In genomic region chr2:172936844-172937243, GRCm38 (mm10) we compare ENCODE assay signal across 10 mouse cellular contexts. TPM values are rescaled to one million over a fixed set of nuclear protein-coding genes. Genes with fewer than 3 reads are reported as not detected.
A peak's percentile ranks its signal among the peaks of the same experiment; 100 is the strongest.
DNase-seq lines count a peak whose midpoint lies in the region; ATAC-seq lines count a peak whose summit lies in the region.
"Had no signal": no experiment of that assay in that cellular context is flagged by ENCODE, and none has a peak within 500 bp of the region (broad histone marks: within the 10 kb centered on the region; RNA-seq: fewer than 3 reads in every experiment).

No protein-coding gene starts in this region.

- no peaks in the 10 kb centered on the region for H3K36me3 ChIP-seq in intestine, embryonic 14.5 days (ENCODE audit: control insufficient read depth, insufficient read depth, low read length)
- no peaks in the 10 kb centered on the region for H3K36me3 ChIP-seq in intestine, embryonic 16.5 days (ENCODE audit: control insufficient read depth, insufficient read depth, low read length)
- no peaks in the 10 kb centered on the region for H3K36me3 ChIP-seq in embryonic facial prominence, embryonic 15.5 days
- H3K36me3 ChIP-seq in limb, embryonic 10.5 days, result no peaks in the 10 kb centered on the region
- H3K36me3 ChIP-seq in neural tube, embryonic 15.5 days, result no peaks in the 10 kb centered on the region
- H3K36me3 ChIP-seq in liver, embryonic 11.5 days (ENCODE audit: control insufficient read depth, insufficient read depth, low read length), result no peaks in the 10 kb centered on the region

- no peaks in the 10 kb centered on the region for H3K9me3 ChIP-seq in intestine, embryonic 14.5 days (ENCODE audit: control insufficient read depth, low read length)
- no peaks in the 10 kb centered on the region for H3K9me3 ChIP-seq in intestine, embryonic 16.5 days (ENCODE audit: control insufficient read depth, low read length)
- H3K9me3 ChIP-seq in embryonic facial prominence, embryonic 15.5 days (replicated peaks), result no peaks in the 10 kb centered on the region
- H3K9me3 ChIP-seq in limb, embryonic 10.5 days (replicated peaks), result no peaks in the 10 kb centered on the region
- H3K9me3 ChIP-seq in neural tube, embryonic 15.5 days (replicated peaks), result no peaks in the 10 kb centered on the region
- H3K9me3 ChIP-seq in liver, embryonic 11.5 days (ENCODE audit: control insufficient read depth, low read length), result no peaks in the 10 kb centered on the region

- 70% methylated on average over 5 of the region's 5 CpGs for WGBS in intestine, embryonic 14.5 days
- WGBS in intestine, embryonic 16.5 days, result 71% methylated on average over 5 of the region's 5 CpGs
- 35% methylated on average over 5 of the region's 5 CpGs for WGBS in embryonic facial prominence, embryonic 15.5 days
- 13% methylated on average over 5 of the region's 5 CpGs for WGBS in limb, embryonic 10.5 days
- whole genome bisulfite sequencing in neural tube, embryonic 15.5 days, result 43% methylated on average over 5 of the region's 5 CpGs
- 51% methylated on average over 5 of the region's 5 CpGs for WGBS in liver, embryonic 11.5 days

- H3K27me3 ChIP-seq in intestine, embryonic 14.5 days (replicated peaks; ENCODE audit: control insufficient read depth, insufficient read depth, low read length), result peaks cover 12% of the 10 kb centered on the region
- peaks cover 4% of the 10 kb centered on the region; the same call in 1 of the 2 replicates for H3K27me3 ChIP-seq in intestine, embryonic 16.5 days (replicated peaks; ENCODE audit: control insufficient read depth, insufficient read depth, low read length)
- peaks cover 11% of the 10 kb centered on the region; the same call in 1 of the 2 replicates for H3K27me3 ChIP-seq in embryonic facial prominence, embryonic 15.5 days
- H3K27me3 ChIP-seq in limb, embryonic 10.5 days (ENCODE audit: low read depth, poor library complexity, severe bottlenecking), result peaks cover 44% of the 10 kb centered on the region
- peaks cover 66% of the 10 kb centered on the region for H3K27me3 ChIP-seq in neural tube, embryonic 15.5 days (replicated peaks)
- H3K27me3 ChIP-seq in liver, embryonic 11.5 days (replicated peaks; ENCODE audit: control insufficient read depth, insufficient read depth, low read length), result peaks cover 88% of the 10 kb centered on the region

- H3K4me1 ChIP-seq in intestine, embryonic 14.5 days (replicated peaks; ENCODE audit: control insufficient read depth, insufficient read depth, low read length), result peaks cover 56% of the 10 kb centered on the region
- H3K4me1 ChIP-seq in intestine, embryonic 16.5 days (ENCODE audit: control insufficient read depth, insufficient read depth, low read length), result peaks cover 50% of the 10 kb centered on the region
- H3K4me1 ChIP-seq in embryonic facial prominence, embryonic 15.5 days, result peaks cover 91% of the 10 kb centered on the region
- peaks cover 98% of the 10 kb centered on the region for H3K4me1 ChIP-seq in limb, embryonic 10.5 days
- peaks cover 70% of the 10 kb centered on the region for H3K4me1 ChIP-seq in neural tube, embryonic 15.5 days
- peaks cover 20% of the 10 kb centered on the region for H3K4me1 ChIP-seq in liver, embryonic 11.5 days (replicated peaks; ENCODE audit: control insufficient read depth, insufficient read depth, low read length)

- no peak for ATAC-seq in intestine, embryonic 14.5 days (replicated peaks; ENCODE audit: low FRiP score, low TSS enrichment, low read depth)
- no peak for ATAC-seq in intestine, embryonic 16.5 days
- ATAC-seq in embryonic facial prominence, embryonic 15.5 days (ENCODE audit: insufficient number of reproducible peaks, low FRiP score, low TSS enrichment, low read depth), result no peak
- ATAC-seq in neural tube, embryonic 15.5 days (ENCODE audit: low FRiP score), result no peak
- no peak for ATAC-seq in liver, embryonic 11.5 days (replicated peaks; ENCODE audit: low FRiP score)
- ATAC-seq: lung, postnatal 0 days had no signal

- H3K27ac ChIP-seq in intestine, embryonic 14.5 days (ENCODE audit: low read depth), result no peak overlapping the region
- H3K27ac ChIP-seq in intestine, embryonic 16.5 days (ENCODE audit: low read length), result no peak overlapping the region
- peak overlapping the region; percentile 89 for H3K27ac ChIP-seq in embryonic facial prominence, embryonic 15.5 days (replicated peaks)
- peak overlapping the region; percentile 91 for H3K27ac ChIP-seq in limb, embryonic 10.5 days
- H3K27ac ChIP-seq in neural tube, embryonic 15.5 days (replicated peaks), result 0 out of 2 replicates have a peak overlapping the region, but pooled peaks have one; percentile 4
- no peak overlapping the region for H3K27ac ChIP-seq in liver, embryonic 11.5 days (ENCODE audit: low read depth, low read length)

- H3K9ac ChIP-seq in intestine, embryonic 14.5 days (ENCODE audit: low read length), result no peak overlapping the region
- H3K9ac ChIP-seq in intestine, embryonic 16.5 days (ENCODE audit: low read depth, low read length), result no peak overlapping the region; the same call in 1 of the 2 replicates
- 0 out of 2 replicates have a peak overlapping the region, but pooled peaks have one; percentile 34 for H3K9ac ChIP-seq in embryonic facial prominence, embryonic 15.5 days
- no peak overlapping the region for H3K9ac ChIP-seq in neural tube, embryonic 15.5 days (replicated peaks)
- no peak overlapping the region for H3K9ac ChIP-seq in liver, embryonic 11.5 days (ENCODE audit: low read depth, low read length)

- H3K4me2 ChIP-seq in intestine, embryonic 14.5 days (ENCODE audit: low read length), result peak overlapping the region; percentile 74
- H3K4me2 ChIP-seq in intestine, embryonic 16.5 days (ENCODE audit: low read depth, low read length), result no peak overlapping the region
- peak overlapping the region; percentile 98 for H3K4me2 ChIP-seq in embryonic facial prominence, embryonic 15.5 days (replicated peaks)
- peak overlapping the region; percentile 85 for H3K4me2 ChIP-seq in neural tube, embryonic 15.5 days
- H3K4me2 ChIP-seq in liver, embryonic 11.5 days, result no peak overlapping the region

- no peak for DNase-seq in intestine, embryonic 14.5 days (ENCODE audit: low spot score)
- DNase-seq in limb, embryonic 10.5 days (ENCODE audit: low spot score), result no peak
- no peak for DNase-seq in testis, postnatal 10 days (ENCODE audit: low spot score)
- DNase-seq in liver, embryonic 11.5 days (ENCODE audit: low spot score), result no peak
- DNase-seq: kidney, adult 11 months; thymus, adult 2 months had no signal

- no peak overlapping the region for H3K4me3 ChIP-seq in intestine, embryonic 14.5 days (ENCODE audit: low read depth, low read length)
- no peak overlapping the region for H3K4me3 ChIP-seq in intestine, embryonic 16.5 days (ENCODE audit: low read length)
- H3K4me3 ChIP-seq in embryonic facial prominence, embryonic 15.5 days (replicated peaks), result peak overlapping the region; percentile 61
- H3K4me3 ChIP-seq in limb, embryonic 10.5 days, result peak overlapping the region; percentile 72
- no peak overlapping the region for H3K4me3 ChIP-seq in neural tube, embryonic 15.5 days (replicated peaks)
- H3K4me3 ChIP-seq in liver, embryonic 11.5 days (ENCODE audit: low read depth, low read length), result no peak overlapping the region

RNA-seq across cellular contexts. Expression of gene Bmp7, which starts 3.3 kb away (rescaled TPM):
- polyA plus RNA-seq in intestine, embryonic 14.5 days (2014; fragmentation: Nextera tagmentation; extraction: Ambion mirVana), result 18.0 and 20.8 TPM in 2 replicates
- 19.6 and 24.9 TPM in 2 replicates for polyA plus RNA-seq in intestine, embryonic 16.5 days (2015; fragmentation: Nextera tagmentation; extraction: Ambion mirVana)
- polyA plus RNA-seq in embryonic facial prominence, embryonic 15.5 days (2015; fragmentation: Nextera tagmentation; extraction: Ambion mirVana), result 37.1 and 45.6 TPM in 2 replicates
- polyA plus RNA-seq in limb, embryonic 10.5 days (2016; fragmentation: Nextera tagmentation; extraction: Ambion mirVana), result 31.3 and 39.5 TPM in 2 replicates
- polyA plus RNA-seq in neural tube, embryonic 15.5 days (2015; fragmentation: Nextera tagmentation; extraction: Ambion mirVana), result 13.4 and 13.7 TPM in 2 replicates
- 7.9 and 9.1 TPM in 2 replicates for polyA plus RNA-seq in liver, embryonic 11.5 days (2014; fragmentation: Nextera tagmentation; extraction: Ambion mirVana)

RNA-seq across cellular contexts. Expression of gene Spo11, which starts 40.7 kb away (rescaled TPM):
- 0.04 TPM in 1 of 2 replicates, not detected in the other for polyA plus RNA-seq in intestine, embryonic 14.5 days (2014; fragmentation: Nextera tagmentation; extraction: Ambion mirVana)
- 0.04 and 0.11 TPM in 2 replicates for polyA plus RNA-seq in intestine, embryonic 16.5 days (2015; fragmentation: Nextera tagmentation; extraction: Ambion mirVana)
- 4.3 and 6.5 TPM in 2 replicates for polyA plus RNA-seq in embryonic facial prominence, embryonic 15.5 days (2015; fragmentation: Nextera tagmentation; extraction: Ambion mirVana)
- polyA plus RNA-seq in limb, embryonic 10.5 days (2016; fragmentation: Nextera tagmentation; extraction: Ambion mirVana), result 0.36 and 0.79 TPM in 2 replicates
- polyA plus RNA-seq in neural tube, embryonic 15.5 days (2015; fragmentation: Nextera tagmentation; extraction: Ambion mirVana), result 0.44 and 1.1 TPM in 2 replicates
- polyA plus RNA-seq in liver, embryonic 11.5 days (2014; fragmentation: Nextera tagmentation; extraction: Ambion mirVana), result 0.13 TPM in 1 of 2 replicates, not detected in the other
- polyA plus RNA-seq: lung, postnatal 0 days had no signal

Comparison
In these comparisons a context has a peak if more than half of its experiments do, and no peak if none do; other contexts are left out.
1. H3K4me2 ChIP-seq: peak in intestine, embryonic 14.5 days (single experiment), embryonic facial prominence, embryonic 15.5 days (single experiment) and neural tube, embryonic 15.5 days (single experiment); none in intestine, embryonic 16.5 days (single experiment) and liver, embryonic 11.5 days (single experiment).
2. H3K27ac ChIP-seq: peak in embryonic facial prominence, embryonic 15.5 days (single experiment), limb, embryonic 10.5 days (single experiment) and neural tube, embryonic 15.5 days (single experiment); none in intestine, embryonic 14.5 days (single experiment), intestine, embryonic 16.5 days (single experiment) and liver, embryonic 11.5 days (single experiment).
3. H3K4me3 ChIP-seq: peak in embryonic facial prominence, embryonic 15.5 days (single experiment) and limb, embryonic 10.5 days (single experiment); none in intestine, embryonic 14.5 days (single experiment), intestine, embryonic 16.5 days (single experiment), neural tube, embryonic 15.5 days (single experiment) and liver, embryonic 11.5 days (single experiment).